Mouse (Mus musculus) liver, embryonic 14.5 days (tissue): ENCODE results near the gene Tmem165.

Experiments used
- CTCF ChIP-seq: IDR thresholded peaks from 2 replicates; pipeline ENCODE4 v1.5.1; 2016; ENCODE audit warnings: antibody characterized with exemption, low read depth, control low read depth
- EP300 ChIP-seq: IDR thresholded peaks from 2 replicates; pipeline ENCODE4 v1.6.1; 2016; ENCODE audit warnings: antibody characterized with exemption, low read depth

DNA sequence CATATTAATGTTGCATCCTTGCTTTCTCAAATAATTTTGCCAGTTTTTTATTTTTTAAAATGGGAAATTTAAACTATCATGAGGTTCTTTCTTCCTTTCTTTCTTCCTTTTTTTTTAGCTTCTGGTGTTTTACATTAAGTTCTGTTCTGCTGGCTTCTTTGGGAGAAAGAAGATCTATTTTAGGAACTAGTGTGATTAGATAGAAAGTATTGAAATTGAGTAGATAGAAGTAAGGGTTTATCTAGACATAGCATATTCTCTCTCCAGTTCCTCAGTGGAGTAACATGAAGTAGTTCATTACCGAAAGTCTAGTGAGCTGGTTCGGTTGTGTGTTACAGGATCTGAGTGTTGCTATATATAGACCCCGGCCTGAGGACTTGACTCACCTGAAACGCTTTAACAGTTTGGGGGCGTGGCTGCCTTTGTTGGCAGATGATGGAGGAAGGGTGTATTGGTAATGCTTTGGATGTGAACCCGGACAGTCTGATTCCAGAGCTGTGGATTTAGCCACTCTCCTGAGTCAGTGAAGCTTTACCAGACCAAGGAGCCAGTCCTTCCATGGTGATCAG lies 10.8 kb downstream of the Tmem165 start:
- no peak for TF ChIP-seq CTCF
- TF ChIP-seq EP300: no peak
